Mouse (Mus musculus) fibroblast of lung, adult 2 months (primary cell): Measurements from ENCODE around the gene Olfm3.

Experiments
- DNase-seq: peaks from one replicate; pipeline ENCODE4 v3.0.0-alpha.2; 2011; ENCODE audit warnings: low read depth

The Olfm3 gene

DNA sequence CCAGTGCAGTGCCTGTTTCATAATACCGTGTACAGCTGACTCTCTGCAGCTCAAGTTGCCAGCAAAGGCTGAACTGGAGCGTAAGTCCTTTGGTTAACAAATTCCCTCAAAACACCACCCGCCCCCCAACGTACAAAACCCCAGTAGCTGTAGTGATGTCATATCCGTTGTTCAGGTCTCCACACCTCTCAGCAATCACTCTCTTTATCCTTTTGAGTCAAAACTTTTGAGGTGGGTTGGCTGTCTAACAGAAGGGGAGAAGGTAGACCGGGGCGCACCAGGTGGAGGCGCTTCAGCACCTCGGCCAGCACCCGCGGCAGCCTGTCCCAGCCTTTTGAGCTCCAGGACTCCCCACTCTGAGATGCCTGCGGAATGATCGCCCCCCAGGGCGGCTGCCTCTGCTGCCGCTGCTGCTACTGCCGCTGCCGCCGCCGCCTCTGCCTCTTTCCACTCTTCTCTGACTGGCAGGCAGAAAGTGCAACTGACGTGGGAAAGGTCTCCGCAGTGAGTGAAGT, at the start of gene Olfm3:
Olfm3 (plus strand) TSS at position 155 of the 515 bp plus-strand sequence.
- no peak for DNase-seq

DNA sequence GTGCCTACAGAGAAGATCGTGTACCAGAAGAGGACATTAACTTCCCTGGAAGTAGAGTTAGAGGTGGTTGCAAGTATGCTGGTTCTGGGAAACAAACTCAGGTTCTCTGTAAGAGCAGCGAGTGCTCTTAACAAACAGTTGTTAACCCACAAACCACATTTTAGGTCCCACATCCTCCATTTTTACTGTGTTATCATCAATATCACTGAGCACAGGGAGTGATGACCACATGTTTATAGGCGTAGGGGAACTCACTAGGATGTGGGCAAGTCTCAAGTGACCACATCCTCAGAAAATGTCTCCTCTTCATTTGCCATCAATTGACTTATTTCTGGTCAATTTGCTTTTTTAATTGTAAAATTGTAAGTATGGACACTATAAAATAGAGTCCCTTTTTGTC, 14.1 kb upstream of the Olfm3 start:
- no peak for DNase-seq

DNA sequence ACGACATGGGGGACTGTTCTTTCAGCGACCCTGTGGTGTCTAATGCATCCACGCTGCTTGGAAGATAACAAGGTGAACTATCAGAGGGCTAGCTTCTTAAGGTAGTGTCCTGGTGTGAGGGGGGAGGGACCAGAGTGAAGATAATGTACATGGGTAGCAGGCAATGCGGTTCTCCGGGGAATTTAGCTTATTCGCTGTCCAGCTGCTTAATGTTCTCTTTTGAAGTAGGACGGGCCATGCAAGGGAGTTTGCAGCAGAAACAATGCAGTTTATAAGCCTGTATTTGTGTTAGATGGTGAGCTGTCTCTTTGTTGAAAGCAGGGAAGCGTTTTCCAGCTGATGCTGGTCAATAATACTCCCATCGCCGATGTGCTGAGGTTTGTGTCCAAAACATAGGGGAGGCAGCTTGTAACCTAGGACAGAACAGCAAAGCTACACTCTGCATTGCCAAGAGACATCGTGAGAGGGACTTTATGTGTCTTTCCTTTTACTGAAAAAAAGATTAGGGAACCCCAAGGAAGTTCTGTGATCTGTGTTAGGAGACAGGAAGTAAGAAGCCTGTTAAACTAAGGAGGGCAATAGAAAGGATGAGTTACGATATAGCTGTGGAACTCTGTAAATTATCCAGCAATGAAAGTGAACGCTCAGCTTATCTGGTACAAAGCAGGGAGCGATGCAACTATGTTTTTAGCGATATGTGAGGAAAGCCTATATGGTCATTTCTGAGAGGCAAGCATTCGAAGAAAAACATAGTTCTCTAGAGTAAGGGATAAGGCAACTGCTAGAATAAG, 950 bp downstream of the Olfm3 start:
- no peak for DNase-seq

DNA sequence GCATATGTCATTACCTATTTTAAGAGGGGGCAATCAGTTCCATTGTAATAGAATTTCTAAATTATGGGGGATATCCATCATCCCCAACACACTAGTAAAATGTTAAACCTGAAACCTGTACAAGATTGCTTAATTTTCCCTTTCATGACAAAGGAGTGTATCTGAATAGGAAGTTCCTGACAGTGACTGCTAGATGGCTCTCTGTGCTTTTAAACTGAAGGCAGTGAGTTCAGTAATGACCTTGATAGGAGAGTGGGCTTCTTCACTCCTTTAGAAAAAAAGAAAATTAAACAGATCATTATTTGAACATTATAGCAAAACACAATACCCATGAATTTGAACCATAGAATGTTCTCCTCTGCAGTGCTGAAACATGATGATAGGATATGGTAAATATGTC, 3.7 kb downstream of the Olfm3 start:
- DNase-seq = no peak

DNA sequence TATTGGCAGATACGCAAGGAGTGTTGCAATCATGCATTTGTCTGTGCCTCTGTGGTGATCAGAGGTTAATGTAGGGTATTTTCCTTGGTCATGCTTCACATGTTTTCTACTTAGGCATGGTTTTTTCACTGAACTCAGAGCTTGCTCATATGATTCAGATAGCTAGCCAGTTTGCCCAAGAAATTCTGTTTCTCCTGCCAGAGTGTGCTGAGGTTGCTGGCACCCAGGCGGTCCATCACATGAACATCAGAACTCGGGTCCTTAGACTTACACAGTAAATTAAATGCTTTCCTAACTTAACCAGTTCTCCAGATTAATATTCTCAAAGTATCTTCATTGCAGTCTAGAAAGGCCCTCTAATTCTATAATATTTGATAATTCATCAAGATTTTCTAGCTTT, 5.0 kb downstream of the Olfm3 start:
- no peak for DNase-seq

DNA sequence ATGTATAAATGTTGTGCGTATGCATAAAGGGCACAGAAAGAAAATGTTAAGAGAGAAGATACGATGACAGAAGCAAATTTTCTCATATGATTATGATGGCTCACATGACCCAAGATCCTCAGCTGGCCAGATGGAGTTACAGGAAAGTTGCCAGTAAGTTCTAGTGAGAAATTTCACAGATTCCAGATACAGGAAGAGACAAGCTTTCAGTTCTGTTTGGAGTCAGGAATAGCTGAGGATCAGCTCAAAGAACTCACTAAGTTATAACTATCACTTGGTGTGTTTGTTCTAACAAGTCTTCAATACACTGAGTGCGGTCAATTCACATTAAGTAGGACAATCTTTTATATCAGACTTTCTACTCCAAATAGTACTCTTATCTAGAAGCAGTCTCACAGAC, 16.2 kb downstream of the Olfm3 start:
- DNase-seq = no peak

DNA sequence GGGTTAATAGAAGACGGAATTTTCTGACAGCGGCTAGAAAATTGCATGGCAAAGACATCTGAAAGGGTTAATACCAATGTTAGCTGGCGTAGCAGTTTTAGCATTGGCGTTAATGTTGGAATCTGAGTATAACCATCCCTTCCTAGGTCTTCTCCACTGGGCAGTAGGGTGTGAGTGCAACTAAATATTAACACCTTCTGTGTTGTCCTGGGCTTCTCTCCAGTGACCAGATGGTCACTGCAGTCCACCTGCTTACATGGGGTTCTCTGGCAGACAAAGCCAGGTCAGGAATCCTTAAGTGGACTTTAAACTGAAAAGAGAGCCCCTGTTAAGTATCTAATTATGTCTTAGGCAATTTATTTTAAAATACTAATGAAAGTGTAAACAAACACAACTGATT, 25.7 kb downstream of the Olfm3 start:
- no peak for DNase-seq

DNA sequence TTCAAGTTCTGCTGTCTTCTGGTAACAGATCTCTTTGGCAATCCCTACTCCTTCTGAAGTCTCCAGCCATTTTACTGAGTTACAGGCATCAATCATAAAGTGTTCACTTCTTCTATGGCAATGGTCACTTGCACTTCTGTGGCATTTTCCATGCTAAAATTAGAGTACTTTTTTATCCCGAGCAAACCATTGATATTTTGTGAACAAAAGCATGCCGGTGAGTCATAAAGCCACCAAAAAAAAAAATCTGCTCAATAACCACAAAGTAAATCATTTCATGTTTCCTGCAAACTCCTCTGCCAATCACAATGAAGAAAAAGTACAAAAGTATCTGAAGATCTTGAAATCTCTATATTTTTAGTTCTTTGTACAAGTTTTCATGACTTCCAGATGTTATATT, 26.5 kb downstream of the Olfm3 start:
- peak; percentile 23 for DNase-seq

DNA sequence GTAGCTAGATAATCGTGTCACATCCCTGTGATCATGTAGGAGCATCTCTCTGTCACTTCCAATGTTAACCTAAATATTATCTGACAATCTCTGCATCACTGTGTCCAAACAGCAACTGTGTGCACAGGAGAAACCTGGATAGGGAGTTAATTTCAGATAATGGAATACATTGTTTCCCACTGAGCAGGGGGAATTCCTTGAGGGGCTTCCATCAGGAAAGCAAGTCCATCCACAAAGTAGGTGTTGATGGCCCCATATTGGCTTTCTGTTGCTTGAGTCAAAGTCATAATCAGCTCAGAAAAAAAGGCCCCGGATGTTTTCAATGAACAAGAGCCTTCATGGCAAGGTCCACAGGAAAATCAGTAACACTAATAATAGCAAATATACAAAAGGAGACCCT, 26.9 kb downstream of the Olfm3 start:
- DNase-seq = no peak

DNA sequence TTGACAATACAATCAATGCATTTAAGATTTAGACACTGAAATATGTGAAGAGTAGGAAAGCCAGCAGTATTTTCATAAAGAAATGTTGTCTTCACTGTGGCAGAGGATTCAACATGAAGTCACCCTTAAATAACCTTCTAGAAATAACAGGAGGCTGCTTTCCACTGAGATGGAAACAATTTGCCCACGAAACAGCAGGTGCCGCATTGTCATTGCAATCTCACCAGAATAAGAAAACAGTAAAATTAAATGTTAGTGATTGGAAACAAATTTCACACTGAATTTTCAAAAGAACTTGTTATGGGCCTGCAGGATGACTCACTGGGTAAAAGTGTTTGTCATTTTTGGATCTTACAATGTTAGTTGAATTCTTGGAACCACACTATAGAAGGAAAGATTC, 29.0 kb downstream of the Olfm3 start:
- no peak for DNase-seq

DNA sequence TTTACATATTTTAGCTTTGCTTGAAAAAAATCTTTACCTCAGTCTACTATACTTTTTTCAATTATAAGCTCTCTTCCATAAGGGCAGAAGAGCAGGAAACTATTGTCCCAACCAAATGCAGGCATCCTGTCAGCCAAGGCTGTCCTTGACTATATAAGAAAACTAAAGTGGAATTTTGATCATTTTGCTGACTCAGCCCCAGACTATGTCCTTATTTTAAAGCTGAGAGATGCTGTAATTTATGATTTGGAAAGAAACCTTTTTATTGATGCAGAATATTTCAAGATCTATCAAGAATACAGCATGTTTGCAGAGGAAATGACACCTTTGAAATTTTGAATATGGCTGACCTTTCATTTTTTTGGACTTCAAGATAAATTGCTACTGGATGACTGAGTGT, 51.0 kb downstream of the Olfm3 start:
- no peak for DNase-seq

DNA sequence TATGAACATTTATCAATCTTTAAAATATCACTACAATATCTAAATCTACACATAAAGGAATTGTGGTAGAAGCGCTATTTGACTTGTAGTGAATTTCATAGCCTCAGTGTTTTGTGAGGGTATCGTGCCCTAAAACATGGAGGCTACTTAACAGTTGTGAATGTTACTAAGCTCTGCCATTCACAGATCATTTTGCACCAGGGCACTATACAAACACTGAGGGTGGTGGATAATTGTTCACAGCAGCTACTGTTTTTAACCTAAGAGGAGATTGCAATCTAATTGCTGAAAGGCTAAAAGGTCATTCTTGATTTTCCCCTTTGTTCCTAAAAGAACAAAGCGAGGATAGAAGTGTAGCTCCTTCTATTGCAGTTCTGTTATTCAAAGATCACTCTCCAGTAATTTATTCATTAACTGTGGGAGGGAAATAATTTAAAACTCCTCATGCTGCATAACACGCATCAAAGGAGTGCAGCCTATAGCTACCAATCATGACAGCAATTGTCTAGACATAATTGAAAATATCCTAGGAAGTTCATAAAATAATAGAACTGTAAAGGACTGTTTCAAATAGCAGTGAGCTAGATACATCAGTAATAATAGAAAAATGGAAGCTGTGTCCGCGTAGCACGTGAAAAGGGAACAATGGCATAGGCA, 55.6 kb downstream of the Olfm3 start:
- no peak for DNase-seq

DNA sequence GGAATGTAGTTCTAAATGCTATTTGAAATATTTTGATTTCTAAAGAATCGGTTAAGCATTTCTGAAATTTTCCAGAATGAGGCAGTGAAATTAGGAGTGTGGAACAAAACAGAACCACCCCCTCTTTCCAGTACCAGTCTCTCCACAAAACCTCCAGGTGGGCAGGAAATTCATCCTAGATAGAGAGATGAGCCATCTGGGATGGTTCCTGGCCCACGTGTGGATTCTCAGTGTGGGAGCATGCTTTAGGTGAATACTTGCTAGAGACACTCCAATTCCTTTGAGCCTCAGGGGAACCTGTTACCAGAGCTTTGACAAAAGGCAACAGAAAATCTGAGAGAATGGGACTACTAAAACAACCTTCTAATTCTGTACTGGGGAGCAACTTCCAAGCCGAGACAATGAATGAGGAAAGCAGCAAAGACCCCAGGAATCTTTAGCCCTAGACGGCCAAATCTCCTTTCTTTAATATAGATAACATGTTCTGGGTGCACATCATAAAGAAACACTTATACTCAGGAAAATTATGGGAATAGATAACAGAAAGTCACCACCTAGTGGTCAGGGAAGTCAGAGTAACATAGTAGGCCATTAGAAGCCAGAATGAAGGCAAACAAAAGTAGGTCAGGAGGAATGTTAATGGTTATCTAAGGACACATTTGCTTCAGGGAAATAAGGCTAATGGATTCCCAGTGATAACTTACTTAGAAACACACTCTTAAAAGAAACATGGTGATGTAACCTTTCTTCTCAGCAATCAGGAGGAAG, 58.6 kb downstream of the Olfm3 start:
- DNase-seq = no peak

DNA sequence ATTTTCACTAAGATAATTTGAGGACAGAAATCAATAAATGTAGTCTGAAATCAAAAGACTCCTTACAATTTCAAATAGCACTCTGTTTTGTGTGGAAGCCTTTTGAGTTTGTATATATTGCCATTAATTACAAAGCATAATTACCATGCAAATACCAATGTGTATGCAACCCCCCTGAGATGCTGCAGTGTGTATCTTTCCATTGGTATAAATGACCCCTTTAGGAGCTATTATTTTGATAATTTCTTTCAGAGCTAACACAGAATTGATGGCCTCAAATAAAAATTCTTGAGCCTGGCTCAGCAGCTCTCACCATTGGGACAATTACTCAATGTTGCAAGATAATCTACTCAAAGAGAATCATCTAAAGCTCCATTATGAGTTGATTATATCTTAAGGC, 67.3 kb downstream of the Olfm3 start:
- no peak for DNase-seq

DNA sequence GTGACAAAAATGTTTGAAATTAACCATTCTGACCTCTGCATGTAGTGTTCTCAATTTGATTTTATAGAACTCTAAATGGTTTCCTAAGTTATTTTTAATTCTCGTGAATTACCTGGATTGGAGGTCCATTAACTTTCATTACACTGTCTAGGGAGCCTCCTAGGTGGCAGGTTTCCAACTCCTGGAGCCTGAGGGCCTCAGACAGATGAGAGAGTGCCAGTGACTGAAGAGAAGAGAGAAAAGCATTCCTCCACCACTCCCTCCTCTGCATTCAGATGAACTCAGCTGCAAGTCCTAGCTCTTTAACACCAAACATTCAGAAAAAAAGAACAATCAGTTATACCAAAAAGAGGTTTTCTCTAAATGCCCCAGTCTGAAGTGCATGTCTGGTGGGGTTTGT, 68.6 kb downstream of the Olfm3 start:
- no peak for DNase-seq

DNA sequence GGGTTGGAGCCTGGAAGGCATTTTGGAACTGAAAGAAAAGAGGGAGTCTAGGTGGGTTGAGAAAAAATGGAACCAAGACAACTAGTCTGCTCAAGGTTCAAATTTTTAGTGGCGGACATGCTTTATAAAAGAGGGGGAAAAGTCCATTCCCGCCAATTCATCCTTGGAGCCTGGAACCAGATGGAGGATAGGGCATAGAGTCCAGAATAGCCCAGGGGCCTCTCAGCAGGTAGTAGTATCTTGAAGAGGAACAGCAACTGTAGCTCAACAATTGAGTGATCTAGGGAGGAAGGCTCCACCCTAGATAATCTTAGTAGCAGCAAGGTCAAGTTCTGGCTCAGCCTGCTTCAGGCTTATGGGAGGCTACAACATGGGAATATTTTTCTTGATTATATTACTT, 87.0 kb downstream of the Olfm3 start:
- no peak for DNase-seq

DNA sequence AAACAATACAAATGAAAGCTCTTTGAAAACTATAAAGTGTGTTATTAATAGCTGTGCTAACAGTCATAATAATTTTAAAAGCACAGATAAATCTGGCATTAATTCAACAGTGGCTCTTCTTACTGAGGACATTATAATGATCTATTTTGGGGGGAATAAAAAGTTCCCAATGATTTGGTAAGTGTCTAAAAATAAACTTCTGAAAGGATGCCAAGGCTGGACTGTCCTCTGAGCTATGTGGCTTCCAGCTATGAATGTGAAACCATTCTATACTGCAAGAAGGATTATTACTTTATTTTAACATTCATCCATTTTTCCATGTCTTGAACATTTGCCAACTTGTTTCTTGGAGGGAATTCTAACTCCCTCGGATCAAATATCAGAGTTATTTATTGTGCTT, 92.1 kb downstream of the Olfm3 start:
- DNase-seq = no peak

DNA sequence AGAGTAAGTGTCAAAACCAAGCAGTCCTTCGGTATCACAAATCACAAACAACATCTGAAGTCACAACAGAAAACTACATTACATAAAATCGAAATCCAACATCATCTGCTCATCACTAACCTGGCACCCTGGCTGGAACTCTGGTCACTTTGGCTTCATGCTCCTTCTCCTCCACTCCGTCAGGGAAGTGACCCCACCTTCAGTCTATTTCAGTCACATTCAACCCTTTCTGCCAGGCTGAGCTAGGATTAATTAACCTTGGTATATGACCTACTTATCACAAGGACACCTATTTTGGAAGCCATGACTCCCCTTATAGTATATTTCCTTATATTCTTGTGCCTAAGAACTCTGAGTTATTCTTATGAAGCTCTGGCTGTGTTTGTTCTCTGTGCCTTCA, 123.7 kb downstream of the Olfm3 start:
- no peak for DNase-seq

DNA sequence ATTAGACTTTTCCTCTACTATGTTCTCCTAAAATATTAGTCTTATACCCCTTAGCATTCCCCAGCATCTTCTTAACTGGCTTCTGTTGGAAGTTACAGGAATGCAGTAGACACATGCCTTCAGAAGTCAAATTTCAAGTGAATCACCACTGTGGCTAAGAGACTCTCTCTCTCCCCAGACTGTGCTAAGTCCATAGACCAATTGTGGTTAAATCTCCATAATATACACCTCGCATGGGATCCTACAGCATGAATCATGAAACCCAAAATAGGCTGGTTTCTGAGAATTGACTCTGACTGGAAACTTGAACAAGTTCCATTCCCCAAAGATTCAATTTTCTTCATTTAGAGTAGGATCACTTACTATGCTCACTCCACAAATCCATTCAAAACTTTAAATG, 124.2 kb downstream of the Olfm3 start:
- DNase-seq = peak; percentile 69

DNA sequence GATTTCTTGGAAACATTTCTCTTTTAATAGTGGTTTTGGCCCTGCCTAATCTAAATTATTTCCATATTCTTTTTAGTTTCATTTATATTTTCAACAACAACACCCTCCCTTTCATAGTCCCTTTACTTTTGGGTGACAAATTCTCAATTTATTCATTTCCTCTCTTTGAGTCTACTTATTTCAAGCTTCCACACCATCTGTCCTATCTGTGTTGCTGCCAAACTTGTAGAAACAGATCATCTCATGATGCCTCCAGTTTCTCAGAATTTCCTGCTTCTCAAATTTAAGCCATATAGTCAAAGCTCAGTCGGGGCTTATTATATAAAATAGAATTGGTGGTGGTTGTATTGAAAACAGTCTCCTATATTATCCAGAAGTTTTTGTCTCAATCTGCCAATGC, 124.7 kb downstream of the Olfm3 start:
- DNase-seq = no peak

DNA sequence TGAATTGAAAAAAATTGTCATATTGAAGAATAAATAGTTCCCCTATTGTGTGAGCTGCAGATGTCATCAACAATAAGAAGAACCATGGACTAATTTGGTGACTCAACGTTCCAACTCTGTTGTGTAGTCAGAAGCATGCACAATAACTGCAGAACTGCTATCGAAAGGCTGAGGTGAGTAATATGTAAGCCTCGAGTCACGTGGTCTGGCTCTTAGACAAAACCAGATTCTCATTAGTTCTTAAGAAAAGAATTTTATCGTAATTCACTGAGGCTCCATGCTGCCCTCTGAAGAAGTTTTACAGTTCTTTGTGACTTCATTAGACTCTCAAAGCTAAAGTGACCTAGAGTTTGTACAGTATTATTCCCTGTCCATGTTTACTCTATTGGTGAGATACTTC, 145.2 kb downstream of the Olfm3 start:
- DNase-seq = peak; percentile 14

DNA sequence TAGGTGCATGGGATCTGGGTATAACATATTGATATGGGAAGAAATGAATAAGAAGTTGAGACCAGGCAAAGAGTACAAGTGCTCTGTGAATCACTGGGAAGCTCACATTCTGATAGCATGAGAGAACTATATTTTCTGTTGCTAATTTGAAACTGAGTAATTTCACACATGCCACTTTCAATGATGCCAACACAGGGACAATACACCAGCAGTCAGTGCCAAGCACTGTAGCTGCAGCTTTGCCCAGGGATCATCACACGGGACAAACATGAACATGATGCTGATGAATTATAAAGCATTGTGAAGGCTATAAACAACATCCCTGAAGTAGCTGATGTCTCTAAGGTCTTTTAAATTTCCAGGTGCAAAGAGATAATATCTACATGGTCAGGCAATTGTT, 161.0 kb downstream of the Olfm3 start:
- DNase-seq = no peak
